Mouse (Mus musculus) embryonic fibroblast, embryonic 13.5 days (primary cell): ENCODE data around the gene Poc1b.

Experiments
- CTCF ChIP-seq: IDR thresholded peaks from 2 replicates; pipeline ENCODE4 v1.5.1; 2011; ENCODE audit warnings: mild to moderate bottlenecking, control low read depth, low read length, moderate library complexity, borderline replicate concordance; ENCODE audit not compliant: insufficient read depth
- POLR2A ChIP-seq: IDR thresholded peaks from 2 replicates; pipeline ENCODE4 v1.6.1; 2011; ENCODE audit warnings: low read depth, mild to moderate bottlenecking, control low read depth, low read length, moderate library complexity

DNA sequence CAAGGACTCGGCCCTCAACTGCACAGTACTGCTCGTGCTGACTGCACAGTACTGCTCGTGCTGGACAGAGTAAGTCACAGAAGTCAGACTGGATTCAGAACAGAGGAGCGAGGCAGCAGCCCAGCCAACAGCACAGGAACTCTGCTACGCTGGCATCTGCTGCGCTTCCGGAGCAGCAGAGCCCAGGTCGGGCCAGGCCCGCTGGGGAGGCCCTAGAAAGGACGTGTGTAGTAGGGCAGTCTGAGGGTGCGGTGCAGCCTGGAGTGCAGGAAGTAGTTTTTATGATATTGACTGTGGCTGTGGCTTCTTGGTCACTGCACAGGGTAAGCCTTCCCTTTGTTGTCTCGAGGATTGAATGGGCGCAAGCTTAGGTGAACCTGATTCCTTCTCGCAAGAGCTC lies 20.1 kb downstream of the Poc1b start:
- TF ChIP-seq POLR2A (no peak), CTCF (no peak)
